Mouse (Mus musculus) forebrain, embryonic 15.5 days (tissue): Measurements from ENCODE around the gene Pik3r1. TPM values are rescaled to one million over a fixed set of nuclear protein-coding genes. Genes with fewer than 3 reads are reported as not detected.

Experiments
- ATAC-seq: fragments of 200-750 bp; cut with Nextera tagmentation; replicated peaks from 2 replicates; pipeline ENCODE4 v1.8.0; 2017; ENCODE audit warnings: mild to moderate bottlenecking, moderate TSS enrichment, moderate library complexity
- H3K27ac ChIP-seq: fragments of 300-500 bp; sonication (generic); replicated peaks from 2 replicates; pipeline ENCODE4 v1.5.1; 2015; ENCODE audit warnings: mild to moderate bottlenecking, inconsistent platforms
- H3K27me3 ChIP-seq: fragments of 300-500 bp; sonication (generic); 2 replicates; pipeline ENCODE4 v1.6.1; 2015; ENCODE audit warnings: inconsistent platforms
- H3K36me3 ChIP-seq: fragments of 300-500 bp; sonication (generic); 2 replicates; pipeline ENCODE4 v1.6.1; 2015; ENCODE audit warnings: mild to moderate bottlenecking, inconsistent platforms
- H3K4me1 ChIP-seq: fragments of 300-500 bp; sonication (generic); 2 replicates; pipeline ENCODE4 v1.6.1; 2015; ENCODE audit warnings: inconsistent platforms
- H3K4me2 ChIP-seq: fragments of 300-500 bp; sonication (generic); replicated peaks from 2 replicates; pipeline ENCODE4 v1.6.1; 2015; ENCODE audit warnings: mild to moderate bottlenecking, inconsistent platforms
- H3K4me3 ChIP-seq: fragments of 300-500 bp; sonication (generic); 2 replicates; pipeline ENCODE4 v1.5.1; 2015; ENCODE audit warnings: mild to moderate bottlenecking, inconsistent platforms
- H3K9ac ChIP-seq: fragments of 300-500 bp; sonication (generic); replicated peaks from 2 replicates; pipeline ENCODE4 v1.6.1; 2015; ENCODE audit warnings: mild to moderate bottlenecking, inconsistent platforms
- H3K9me3 ChIP-seq: fragments of 300-500 bp; sonication (generic); 2 replicates; pipeline ENCODE4 v1.6.1; 2016; ENCODE audit warnings: inconsistent platforms
- WGBS: fragments of 180-500 bp; shearing (Covaris S2); methylation state at CpG from one replicate; pipeline ENCODE4 v1.1.7; 2015; ENCODE audit warnings: mixed read lengths; 5-methylcytosine and 5-hydroxymethylcytosine counted together
- polyA plus RNA-seq: library from polyadenylated mRNA; unstranded; fragments of >200 nt; fragmentation: Nextera tagmentation; extraction: Ambion mirVana; gene quantifications from 2 replicates; pipeline ENCODE4 v1.2.1, GENCODE M21; 2015

The Pik3r1 gene
- polyA plus RNA-seq, 1 experiment from 2014 or later, result 39.3 TPM

GRCm38 (mm10) chr13:101684706-101685105, 83.3 kb downstream of the Pik3r1 start:
- Histone ChIP-seq H3K27ac (no peak overlapping the region), H3K4me1 (no peaks in the 10 kb centered on the region), H3K4me2 (no peak overlapping the region), H3K9ac (no peak overlapping the region), H3K4me3 (no peak overlapping the region), H3K9me3 (no peaks in the 10 kb centered on the region), H3K27me3 (no peaks in the 10 kb centered on the region), H3K36me3 (peaks cover 46% of the 10 kb centered on the region)
- WGBS, result 90% methylated on average over 14 of the region's 14 CpGs
- no peak for ATAC-seq

GRCm38 (mm10) chr13:101682378-101682777, 85.6 kb downstream of the Pik3r1 start:
- peaks cover 37% of the 10 kb centered on the region for H3K36me3 ChIP-seq
- 87% methylated on average over 4 of the region's 4 CpGs for WGBS

GRCm38 (mm10) chr13:101680083-101680482, 87.9 kb downstream of the Pik3r1 start:
- Histone ChIP-seq H3K4me1 (no peaks in the 10 kb centered on the region), H3K36me3 (peaks cover 15% of the 10 kb centered on the region), H3K9ac (no peak overlapping the region), H3K27ac (no peak overlapping the region), H3K4me3 (no peak overlapping the region), H3K27me3 (no peaks in the 10 kb centered on the region), H3K9me3 (no peaks in the 10 kb centered on the region), H3K4me2 (no peak overlapping the region)
- no peak for ATAC-seq
- 94% methylated on average over 1 of the region's 1 CpGs for WGBS

More at GRCm38 (mm10) chr13:101682378-101682777, 85.6 kb downstream of the Pik3r1 start:
- Histone ChIP-seq H3K27ac (no peak overlapping the region), H3K4me2 (no peak overlapping the region), H3K4me3 (no peak overlapping the region), H3K4me1 (no peaks in the 10 kb centered on the region), H3K9me3 (no peaks in the 10 kb centered on the region), H3K9ac (no peak overlapping the region), H3K27me3 (no peaks in the 10 kb centered on the region)
- no peak for ATAC-seq

GRCm38 (mm10) chr13:101678984-101679383, 89.0 kb downstream of the Pik3r1 start:
- Histone ChIP-seq H3K4me2 (no peak overlapping the region), H3K4me1 (no peaks in the 10 kb centered on the region), H3K9me3 (no peaks in the 10 kb centered on the region), H3K4me3 (no peak overlapping the region), H3K36me3 (peaks cover 5% of the 10 kb centered on the region; the same call in 1 of the 2 replicates), H3K27ac (no peak overlapping the region), H3K27me3 (no peaks in the 10 kb centered on the region), H3K9ac (no peak overlapping the region)
- no peak for ATAC-seq
- WGBS, result 89% methylated on average over 1 of the region's 1 CpGs

GRCm38 (mm10) chr13:101678036-101678435, 90.0 kb downstream of the Pik3r1 start:
- ATAC-seq, result no peak
- Histone ChIP-seq H3K27ac (no peak overlapping the region), H3K4me1 (no peaks in the 10 kb centered on the region), H3K4me2 (no peak overlapping the region), H3K9ac (no peak overlapping the region), H3K36me3 (0 out of 2 replicates have a peak, but pooled peaks cover 1% of the 10 kb centered on the region), H3K9me3 (no peaks in the 10 kb centered on the region), H3K4me3 (no peak overlapping the region), H3K27me3 (no peaks in the 10 kb centered on the region)
- WGBS, result 88% methylated on average over 4 of the region's 4 CpGs

GRCm38 (mm10) chr13:101673876-101674275, 94.1 kb downstream of the Pik3r1 start:
- no peak for ATAC-seq
- H3K4me1 ChIP-seq, result no peaks in the 10 kb centered on the region
- H3K36me3 ChIP-seq, result no peaks in the 10 kb centered on the region
- H3K27me3 ChIP-seq, result no peaks in the 10 kb centered on the region
- H3K9ac ChIP-seq, result no peak overlapping the region
- H3K4me2 ChIP-seq, result no peak overlapping the region
- WGBS, result 85% methylated on average over 3 of the region's 3 CpGs
- H3K9me3 ChIP-seq, result no peaks in the 10 kb centered on the region
- H3K27ac ChIP-seq, result no peak overlapping the region
- no peak overlapping the region for H3K4me3 ChIP-seq

- Histone ChIP-seq H3K4me3 (no peak overlapping the region), H3K4me2 (no peak overlapping the region), H3K36me3 (no peaks in the 10 kb centered on the region), H3K9me3 (no peaks in the 10 kb centered on the region), H3K27me3 (no peaks in the 10 kb centered on the region), H3K27ac (no peak overlapping the region), H3K9ac (no peak overlapping the region), H3K4me1 (no peaks in the 10 kb centered on the region)
- WGBS, result 41% methylated on average over 3 of the region's 3 CpGs
- ATAC-seq, result no peak
These were observed 99.2 kb downstream of the Pik3r1 start for GRCm38 (mm10) chr13:101668859-101669258.

GRCm38 (mm10) chr13:101664010-101664409, 104.0 kb downstream of the Pik3r1 start:
- no peaks in the 10 kb centered on the region for H3K36me3 ChIP-seq
- WGBS, result 77% methylated on average over 5 of the region's 5 CpGs
- no peak for ATAC-seq
- H3K4me1 ChIP-seq, result no peaks in the 10 kb centered on the region
- H3K9me3 ChIP-seq, result no peaks in the 10 kb centered on the region
- H3K27me3 ChIP-seq, result no peaks in the 10 kb centered on the region
- no peak overlapping the region for H3K27ac ChIP-seq
- no peak overlapping the region for H3K9ac ChIP-seq
- H3K4me2 ChIP-seq, result no peak overlapping the region
- no peak overlapping the region for H3K4me3 ChIP-seq

- Histone ChIP-seq H3K4me3 (no peak overlapping the region), H3K4me1 (no peaks in the 10 kb centered on the region), H3K27ac (no peak overlapping the region), H3K36me3 (no peaks in the 10 kb centered on the region), H3K4me2 (no peak overlapping the region), H3K9me3 (no peaks in the 10 kb centered on the region), H3K27me3 (no peaks in the 10 kb centered on the region), H3K9ac (no peak overlapping the region)
- no peak for ATAC-seq
- WGBS, result 94% methylated on average over 1 of the region's 1 CpGs
These were observed 105.1 kb downstream of the Pik3r1 start for GRCm38 (mm10) chr13:101662900-101663299.

- Histone ChIP-seq H3K4me2 (no peak overlapping the region), H3K27me3 (no peaks in the 10 kb centered on the region), H3K4me3 (no peak overlapping the region), H3K36me3 (no peaks in the 10 kb centered on the region), H3K9ac (no peak overlapping the region), H3K27ac (no peak overlapping the region), H3K4me1 (no peaks in the 10 kb centered on the region), H3K9me3 (no peaks in the 10 kb centered on the region)
- no peak for ATAC-seq
- 95% methylated on average over 6 of the region's 6 CpGs for WGBS
These were observed 106.5 kb downstream of the Pik3r1 start for GRCm38 (mm10) chr13:101661567-101661966.

- no peaks in the 10 kb centered on the region for H3K36me3 ChIP-seq
- no peaks in the 10 kb centered on the region for H3K4me1 ChIP-seq
- H3K9me3 ChIP-seq, result no peaks in the 10 kb centered on the region
- no peak for ATAC-seq
- no peak overlapping the region for H3K4me3 ChIP-seq
- no peak overlapping the region for H3K4me2 ChIP-seq
- no peak overlapping the region for H3K9ac ChIP-seq
- no peaks in the 10 kb centered on the region for H3K27me3 ChIP-seq
- 95% methylated on average over 2 of the region's 2 CpGs for WGBS
- H3K27ac ChIP-seq, result no peak overlapping the region
These were observed 107.8 kb downstream of the Pik3r1 start for GRCm38 (mm10) chr13:101660187-101660586.

GRCm38 (mm10) chr13:101652131-101652530, 115.9 kb downstream of the Pik3r1 start:
- Histone ChIP-seq H3K9me3 (no peaks in the 10 kb centered on the region), H3K36me3 (no peaks in the 10 kb centered on the region), H3K4me2 (no peak overlapping the region), H3K9ac (no peak overlapping the region), H3K27me3 (no peaks in the 10 kb centered on the region), H3K27ac (no peak overlapping the region), H3K4me3 (no peak overlapping the region), H3K4me1 (no peaks in the 10 kb centered on the region)
- no peak for ATAC-seq
- WGBS, result 91% methylated on average over 2 of the region's 2 CpGs

GRCm38 (mm10) chr13:101641632-101642031, 126.4 kb downstream of the Pik3r1 start:
- H3K27me3 ChIP-seq, result no peaks in the 10 kb centered on the region
- no peak overlapping the region for H3K4me3 ChIP-seq
- no peak for ATAC-seq
- no peak overlapping the region for H3K27ac ChIP-seq
- no peaks in the 10 kb centered on the region for H3K4me1 ChIP-seq
- 87% methylated on average over 2 of the region's 2 CpGs for WGBS
- no peaks in the 10 kb centered on the region for H3K9me3 ChIP-seq
- no peaks in the 10 kb centered on the region for H3K36me3 ChIP-seq
- H3K9ac ChIP-seq, result no peak overlapping the region
- H3K4me2 ChIP-seq, result no peak overlapping the region
